Comparison of ENCODE assay signal across 8 mouse cellular contexts in genomic region chr19:46041933-46042475, GRCm38 (mm10). TPM values are rescaled to one million over a fixed set of nuclear protein-coding genes. Genes with fewer than 3 reads are reported as not detected.
DNase-seq lines count a peak whose midpoint lies in the region; ATAC-seq and TF ChIP-seq lines count a peak whose summit lies in the region.

No protein-coding gene starts in this region.

- no peak for TF ChIP-seq RAD21 in MEL (IDR thresholded peaks at IDR 0.05; ENCODE audit: low read depth, low read length)

- peak overlapping the region; percentile 62 for H3K9ac ChIP-seq in MEL (ENCODE audit: control insufficient read depth, low read depth, low read length, poor library complexity, severe bottlenecking)
- H3K9ac ChIP-seq in hindbrain, embryonic 14.5 days: peak overlapping the region; percentile 94

- under 1% methylated on average over 11 of the region's 14 CpGs for WGBS in hindbrain, embryonic 14.5 days

- peak overlapping the region; percentile 81 for H3K27ac ChIP-seq in MEL (ENCODE audit: control insufficient read depth, low read depth, low read length)
- peak overlapping the region; percentile 93 for H3K27ac ChIP-seq in hindbrain, embryonic 14.5 days

- peak overlapping the region; percentile 31 to 37 for H3K4me3 ChIP-seq in MEL (ENCODE audit: control insufficient read depth in 1 of 2, insufficient read depth in 1 of 2, low read depth in 2 of 2, low read length in 2 of 2)
- peak overlapping the region; percentile 96 for H3K4me3 ChIP-seq in hindbrain, embryonic 14.5 days (replicated peaks; ENCODE audit: low read length)

- no peaks in the 10 kb centered on the region for H3K27me3 ChIP-seq in MEL (ENCODE audit: control insufficient read depth in 1 of 2, insufficient read depth in 2 of 2, low read length in 2 of 2)
- no peaks in the 10 kb centered on the region for H3K27me3 ChIP-seq in hindbrain, embryonic 14.5 days (ENCODE audit: control insufficient read depth, insufficient read depth, low read length)

- DNase-seq in MEL (ENCODE audit: low read depth, low spot score): peak; percentile 92
- peak; percentile 82 for DNase-seq in cerebellum, adult 8-10 months
- peak; percentile 70 to 71 for DNase-seq in frontal cortex, postnatal 14 days (ENCODE audit: low spot score in 2 of 2)
- peak; percentile 79 for DNase-seq in hindbrain, embryonic 14.5 days (ENCODE audit: low spot score)
- DNase-seq in left cerebral cortex, adult 18-20 months (ENCODE audit: low spot score in 2 of 2): peak; percentile 72 to 73
- DNase-seq in lung, postnatal 36 days: peak; percentile 92
- DNase-seq in right cerebral cortex, adult 2 months (ENCODE audit: low spot score in 2 of 2): peak; percentile 60 to 71
- DNase-seq in urinary bladder, postnatal 4 days (ENCODE audit: low spot score in 2 of 2): peak; percentile 81 to 90

- peak overlapping the region; percentile 73 for H3K4me2 ChIP-seq in hindbrain, embryonic 14.5 days (replicated peaks)

- H3K4me1 ChIP-seq in MEL (ENCODE audit: control insufficient read depth in 1 of 2, insufficient read depth in 2 of 2, low read length in 2 of 2): peaks cover 25 to 43% of the 10 kb centered on the region in 2 experiments
- peaks cover 76% of the 10 kb centered on the region for H3K4me1 ChIP-seq in hindbrain, embryonic 14.5 days (replicated peaks; ENCODE audit: control insufficient read depth, insufficient read depth, low read length)

- H3K9me3 ChIP-seq in MEL (replicated peaks; ENCODE audit: insufficient read depth, low read length): no peaks in the 10 kb centered on the region
- no peaks in the 10 kb centered on the region for H3K9me3 ChIP-seq in hindbrain, embryonic 14.5 days (ENCODE audit: control insufficient read depth, low read length)

- TF ChIP-seq EP300 in MEL (IDR thresholded peaks at IDR 0.05; ENCODE audit: low read depth in 1 of 2, low read length in 2 of 2): peak; percentile 57 to 76

- H3K79me2 ChIP-seq in MEL (ENCODE audit: control insufficient read depth, insufficient read depth, low read length, poor library complexity): peaks cover 74% of the 10 kb centered on the region

- peak; percentile 28 for ATAC-seq in hindbrain, embryonic 14.5 days (ENCODE audit: low FRiP score)

- no peak for TF ChIP-seq CTCF in MEL (IDR thresholded peaks at IDR 0.05 in 2 of 3, conservative IDR thresholded peaks at IDR 0.05 in 1 of 3; ENCODE audit: control insufficient read depth in 1 of 3, insufficient read depth in 1 of 3, low read depth in 2 of 3, low read length in 3 of 3, poor library complexity in 1 of 3, severe bottlenecking in 1 of 3)

- 0 out of 4 replicates have a peak, but pooled peaks have one; percentile 27 to 28 for TF ChIP-seq POLR2A in MEL (IDR thresholded peaks at IDR 0.05; ENCODE audit: control insufficient read depth in 1 of 2, insufficient read depth in 1 of 2, low read depth in 1 of 2, low read length in 2 of 2, poor library complexity in 1 of 2)

- peaks cover 0 to 34% of the 10 kb centered on the region in 2 experiments; a peak in 2 of 4 replicates for H3K36me3 ChIP-seq in MEL (ENCODE audit: control insufficient read depth in 1 of 2, insufficient read depth in 2 of 2, low read length in 2 of 2)
- H3K36me3 ChIP-seq in hindbrain, embryonic 14.5 days (replicated peaks; ENCODE audit: control insufficient read depth, insufficient read depth): no peaks in the 10 kb centered on the region

TF ChIP-seq in MEL, 35 proteins besides CTCF, POLR2A, EP300 and RAD21:
- peak; percentile 33; the same call in 1 of the 2 replicates for TF ChIP-seq USF1 (IDR thresholded peaks at IDR 0.05; ENCODE audit: low read depth, low read length)
- TF ChIP-seq TAL1 (IDR thresholded peaks at IDR 0.05; ENCODE audit: low read length): no peak
- no peak for TF ChIP-seq MAFK (IDR thresholded peaks at IDR 0.05; ENCODE audit: borderline replicate concordance, low read depth, low read length)
- no peak for TF ChIP-seq UBTF (IDR thresholded peaks at IDR 0.05; ENCODE audit: borderline replicate concordance, insufficient read depth, low read depth, low read length)
- no peak for TF ChIP-seq KAT2A (conservative IDR thresholded peaks at IDR 0.05; ENCODE audit: low read depth, low read length)
- TF ChIP-seq SIN3A (IDR thresholded peaks at IDR 0.05; ENCODE audit: low read length): peak; percentile 88
- no peak for TF ChIP-seq JUND (IDR thresholded peaks at IDR 0.05; ENCODE audit: low read depth, low read length)
- TF ChIP-seq CHD2 (IDR thresholded peaks at IDR 0.05; ENCODE audit: low read length): peak; percentile 79
- TF ChIP-seq MYB (IDR thresholded peaks at IDR 0.05; ENCODE audit: low read depth, low read length): no peak
- no peak for TF ChIP-seq POLR2AphosphoS2 (IDR thresholded peaks at IDR 0.05; ENCODE audit: low read length)
- no peak for TF ChIP-seq TBP (IDR thresholded peaks at IDR 0.05; ENCODE audit: low read depth, low read length)
- TF ChIP-seq E2F4 (IDR thresholded peaks at IDR 0.05; ENCODE audit: borderline replicate concordance, low read depth, low read length): no peak
- TF ChIP-seq ZNF384 (IDR thresholded peaks at IDR 0.05; ENCODE audit: low read depth, low read length): no peak
- TF ChIP-seq ZC3H11A (IDR thresholded peaks at IDR 0.05; ENCODE audit: low read depth, low read length): no peak
- no peak for TF ChIP-seq BHLHE40 (IDR thresholded peaks at IDR 0.05; ENCODE audit: borderline replicate concordance, low read depth, low read length)
- TF ChIP-seq ELF1 (IDR thresholded peaks at IDR 0.05; ENCODE audit: low read depth, low read length): peak; percentile 36; the same call in 1 of the 2 replicates
- 0 out of 2 replicates have a peak, but pooled peaks have one; percentile 71 for TF ChIP-seq CHD1 (IDR thresholded peaks at IDR 0.05; ENCODE audit: low read depth, low read length)
- TF ChIP-seq GABPA (IDR thresholded peaks at IDR 0.05; ENCODE audit: low read depth, low read length): no peak
- TF ChIP-seq NELFE (IDR thresholded peaks at IDR 0.05; ENCODE audit: low read depth, low read length): peak; percentile 5; the same call in 1 of the 2 replicates
- TF ChIP-seq SMC3 (IDR thresholded peaks at IDR 0.05; ENCODE audit: low read depth, low read length): no peak
- TF ChIP-seq MXI1 (IDR thresholded peaks at IDR 0.05; ENCODE audit: low read depth, low read length): peak; percentile 85; the same call in 1 of the 2 replicates
- TF ChIP-seq MAZ (IDR thresholded peaks at IDR 0.05; ENCODE audit: low read depth, low read length): peak; percentile 96
- peak; percentile 52; the same call in 1 of the 2 replicates for TF ChIP-seq HCFC1 (IDR thresholded peaks at IDR 0.05; ENCODE audit: low read depth, low read length)
- no peak; the same call in none of the 2 replicates for TF ChIP-seq MAX (IDR thresholded peaks at IDR 0.05; ENCODE audit: low read length)
- no peak for TF ChIP-seq MEF2A (IDR thresholded peaks at IDR 0.05; ENCODE audit: extremely low read depth, insufficient replicate concordance, low read depth, low read length, poor library complexity, severe bottlenecking)
- TF ChIP-seq ETS1 (IDR thresholded peaks at IDR 0.05; ENCODE audit: low read depth, low read length): peak; percentile 79
- peak; percentile 9; the same call in 1 of the 2 replicates for TF ChIP-seq RCOR1 (IDR thresholded peaks at IDR 0.05; ENCODE audit: low read depth, low read length)
- peak; percentile 74 for TF ChIP-seq TCF12 (IDR thresholded peaks at IDR 0.05; ENCODE audit: low read depth, low read length)

RNA-seq across cellular contexts. Expression of gene Pprc1, which starts 2.7 kb away (rescaled TPM):
- 39.3 and 41.9 TPM in 2 replicates for total RNA-seq in MEL (2012; rRNA removed)
- polyA plus RNA-seq in MEL (2012; ENCODE audit: insufficient read depth in 1 of 2, insufficient read length in 2 of 2, low read depth in 1 of 2, low replicate concordance in 2 of 2, missing spikeins in 1 of 2): 100 to 1,000 TPM in 1 of 2 experiments, 10 to 100 TPM in 1; 27.8 to 135 TPM
- polyA plus RNA-seq in hindbrain, embryonic 14.5 days (2014; fragmentation: Nextera tagmentation; extraction: Ambion mirVana): 19.1 and 29.6 TPM in 2 replicates
- total RNA-seq in left cerebral cortex, adult 18-20 months (2021): 10 to 100 TPM; 26.1 to 33.3 TPM

RNA-seq across cellular contexts. Expression of gene Ldb1, which starts 3.0 kb away (rescaled TPM):
- total RNA-seq in MEL (2012; rRNA removed): 299 and 357 TPM in 2 replicates
- polyA plus RNA-seq in MEL (2012; ENCODE audit: insufficient read depth in 1 of 2, insufficient read length in 2 of 2, low read depth in 1 of 2, low replicate concordance in 2 of 2, missing spikeins in 1 of 2): 100 to 1,000 TPM; 632 to 842 TPM
- polyA plus RNA-seq in hindbrain, embryonic 14.5 days (2014; fragmentation: Nextera tagmentation; extraction: Ambion mirVana): 92.2 and 95.4 TPM in 2 replicates
- 100 to 1,000 TPM; 113 to 123 TPM for total RNA-seq in left cerebral cortex, adult 18-20 months (2021)

RNA-seq across cellular contexts. Expression of gene Nolc1, which starts 33.7 kb away (rescaled TPM):
- 276 and 294 TPM in 2 replicates for total RNA-seq in MEL (2012; rRNA removed)
- polyA plus RNA-seq in MEL (2012; ENCODE audit: insufficient read depth in 1 of 2, insufficient read length in 2 of 2, low read depth in 1 of 2, low replicate concordance in 2 of 2, missing spikeins in 1 of 2): 100 to 1,000 TPM; 213 to 753 TPM
- 58.1 and 63.2 TPM in 2 replicates for polyA plus RNA-seq in hindbrain, embryonic 14.5 days (2014; fragmentation: Nextera tagmentation; extraction: Ambion mirVana)
- total RNA-seq in left cerebral cortex, adult 18-20 months (2021): 10 to 100 TPM; 47.0 to 50.2 TPM

RNA-seq across cellular contexts. Expression of gene Hps6, which starts 38.7 kb away (rescaled TPM):
- total RNA-seq in MEL (2012; rRNA removed): 11.4 and 11.5 TPM in 2 replicates
- polyA plus RNA-seq in MEL (2012; ENCODE audit: insufficient read depth in 1 of 2, insufficient read length in 2 of 2, low read depth in 1 of 2, low replicate concordance in 2 of 2, missing spikeins in 1 of 2): 10 to 100 TPM in 1 of 2 experiments, not detected in 1; 13.2 TPM
- 2.9 and 3.1 TPM in 2 replicates for polyA plus RNA-seq in hindbrain, embryonic 14.5 days (2014; fragmentation: Nextera tagmentation; extraction: Ambion mirVana)
- 1 to 10 TPM; 7.8 to 8.4 TPM for total RNA-seq in left cerebral cortex, adult 18-20 months (2021)

RNA-seq across cellular contexts. Expression of gene Armh3, which starts 43.7 kb away (rescaled TPM):
- 4.1 TPM in 2 replicates for total RNA-seq in MEL (2012; rRNA removed)
- polyA plus RNA-seq in MEL (2012; ENCODE audit: insufficient read depth in 1 of 2, insufficient read length in 2 of 2, low read depth in 1 of 2, low replicate concordance in 2 of 2, missing spikeins in 1 of 2): 10 to 100 TPM in 1 of 2 experiments, not detected in 1; 10.8 TPM
- polyA plus RNA-seq in hindbrain, embryonic 14.5 days (2014; fragmentation: Nextera tagmentation; extraction: Ambion mirVana): 17.7 and 18.7 TPM in 2 replicates
- 10 to 100 TPM; 17.5 to 20.2 TPM for total RNA-seq in left cerebral cortex, adult 18-20 months (2021)

Comparison
In these comparisons a context has a peak if more than half of its experiments do, and no peak if none do; other contexts are left out.
1. Peak in every context shown above with its lines: DNase-seq, ATAC-seq, H3K4me3 ChIP-seq and H3K27ac ChIP-seq.